Mouse (Mus musculus) gastrocnemius, postnatal 36 days (tissue): ENCODE measurements around the gene Krtdap. TPM values are rescaled to one million over a fixed set of nuclear protein-coding genes. Genes with fewer than 3 reads are reported as not detected.
"Not testable (repeated sequence)": the region's sequence is repeated elsewhere in the genome, so short reads cannot be mapped to it uniquely, and the experiment has no call there.

Experiments
- DNase-seq, 2 experiments: peaks; one replicate each; pipeline ENCODE4 v3.0.0; 2022
- intact Hi-C: fragments of 180-260 bp; cut with DNase I; formaldehyde crosslinking; loops from one replicate; pipeline ENCODE4 v1.15.1; 2025
- total RNA-seq, 2 experiments: library from RNA; stranded (reverse); gene quantifications; 2 replicates each; pipeline ENCODE4 v1.2.3; 2021

The Krtdap gene
- total RNA-seq, 2 experiments from 2014 or later, result not detected

GRCm38 (mm10) chr7:30832684-30833083 lies 45.0 kb downstream of the Krtdap start:
- intact Hi-C loops, DNase-seq: not testable (repeated sequence)

- intact Hi-C loops, result no loop called here
Measured at GRCm38 (mm10) chr7:30837277-30837676, 49.6 kb downstream of the Krtdap start.

GRCm38 (mm10) chr7:30840306-30840705 lies 52.6 kb downstream of the Krtdap start:
- intact Hi-C loops, result no loop called here

More at GRCm38 (mm10) chr7:30837277-30837676, 49.6 kb downstream of the Krtdap start:
- DNase-seq, result no peak

More at GRCm38 (mm10) chr7:30840306-30840705, 52.6 kb downstream of the Krtdap start:
- no peak for DNase-seq

Other genes starting within 250 kb of the Krtdap start
- gene Hspb6, start 235.7 kb upstream of the Krtdap start, total RNA-seq, result 1,000 to 10,000 TPM; 1,132 to 1,502 TPM
- gene Proser3, start 235.6 kb upstream of the Krtdap start, total RNA-seq, result 1 to 10 TPM; 3.3 to 8.2 TPM
- 10 to 100 TPM in 1 of 2 experiments, 1 to 10 TPM in 1; 9.6 to 12.4 TPM for gene Lin37, start 228.1 kb upstream of the Krtdap start, total RNA-seq
- gene U2af1l4, start 224.6 kb upstream of the Krtdap start, total RNA-seq, result 10 to 100 TPM; 51.8 to 52.3 TPM
- 1 to 10 TPM; 1.8 TPM for gene Gm49396, start 224.6 kb upstream of the Krtdap start, total RNA-seq
- 10 to 100 TPM; 95.1 to 99.1 TPM for gene Psenen, start 224.3 kb upstream of the Krtdap start, total RNA-seq
- under 1 TPM in 1 of 2 experiments, not detected in 1; 0.38 TPM for gene Igflr1, start 222.5 kb upstream of the Krtdap start, total RNA-seq
- gene Kmt2b, start 199.2 kb upstream of the Krtdap start, total RNA-seq, result 10 to 100 TPM; 13.4 to 16.0 TPM
- not detected for gene Zbtb32, start 189.0 kb upstream of the Krtdap start, total RNA-seq
- gene Upk1a, start 175.0 kb upstream of the Krtdap start, total RNA-seq, result not detected
- gene Cox6b1, start 161.7 kb upstream of the Krtdap start, total RNA-seq, result 1,000 to 10,000 TPM; 1,738 to 1,902 TPM
- gene Etv2, start 152.0 kb upstream of the Krtdap start, total RNA-seq, result not detected
- 10 to 100 TPM; 35.7 to 38.1 TPM for gene Rbm42, start 137.6 kb upstream of the Krtdap start, total RNA-seq
- gene Haus5, start 122.9 kb upstream of the Krtdap start, total RNA-seq, result 1 to 10 TPM; 2.9 to 3.2 TPM
- 1 to 10 TPM; 2.5 to 2.7 TPM for gene Pmis2, start 116.3 kb upstream of the Krtdap start, total RNA-seq
- gene 2200002J24Rik, start 89.0 kb upstream of the Krtdap start, total RNA-seq, result not detected
- under 1 TPM; 0.27 to 0.28 TPM for gene Atp4a, start 75.7 kb upstream of the Krtdap start, total RNA-seq
- 100 to 1,000 TPM; 251 to 273 TPM for gene Tmem147, start 58.4 kb upstream of the Krtdap start, total RNA-seq
- not detected for gene Gapdhs, start 44.2 kb upstream of the Krtdap start, total RNA-seq
- 1 to 10 TPM; 1.7 to 3.9 TPM for gene Sbsn, start 36.4 kb upstream of the Krtdap start, total RNA-seq
- gene Dmkn, start 24.1 kb upstream of the Krtdap start, total RNA-seq, result under 1 TPM in 1 of 2 experiments, not detected in 1; 0.56 TPM
- under 1 TPM in 1 of 2 experiments, not detected in 1; 0.35 TPM for gene Ffar2, start 35.9 kb downstream of the Krtdap start, total RNA-seq
- gene Ffar3, start 68.3 kb downstream of the Krtdap start, total RNA-seq, result not detected
- gene Ffar1, start 73.7 kb downstream of the Krtdap start, total RNA-seq, result not detected
- gene Cd22, start 92.4 kb downstream of the Krtdap start, total RNA-seq, result not detected
- gene Mag, start 127.0 kb downstream of the Krtdap start, total RNA-seq, result 1 to 10 TPM in 1 of 2 experiments, under 1 TPM in 1; 0.41 to 1.0 TPM
- not detected for gene Hamp2, start 136.8 kb downstream of the Krtdap start, total RNA-seq
- not detected for gene Hamp, start 156.1 kb downstream of the Krtdap start, total RNA-seq
- gene Usf2, start 168.9 kb downstream of the Krtdap start, total RNA-seq, result 10 to 100 TPM; 74.5 to 80.7 TPM
- gene Lsr, start 185.6 kb downstream of the Krtdap start, total RNA-seq, result under 1 TPM in 1 of 2 experiments, not detected in 1; 0.49 TPM
- not detected for gene Fam187b, start 185.9 kb downstream of the Krtdap start, total RNA-seq